Mouse (Mus musculus) E14TG2a.4 (cell line): ENCODE data around the gene Sugct.

Experiments
- H3K27me3 ChIP-seq: 2 replicates; pipeline ENCODE4 v1.6.1; 2014; ENCODE audit warnings: low read length, control low read depth; ENCODE audit not compliant: insufficient read depth
- H3K36me3 ChIP-seq: 2 replicates; pipeline ENCODE4 v1.6.1; 2014; ENCODE audit warnings: low read length, control low read depth; ENCODE audit not compliant: insufficient read depth
- H3K4me1 ChIP-seq: replicated peaks from 2 replicates; pipeline ENCODE4 v1.6.1; 2014; ENCODE audit warnings: low read depth, low read length, control low read depth
- H3K4me3 ChIP-seq: replicated peaks from 2 replicates; pipeline ENCODE4 v1.5.1; 2014; ENCODE audit warnings: mild to moderate bottlenecking, low read length
- H3K9me3 ChIP-seq: 2 replicates; pipeline ENCODE4 v1.6.1; 2014; ENCODE audit warnings: low read length, control low read depth
- CTCF ChIP-seq: conservative IDR thresholded peaks from 2 replicates; pipeline ENCODE4 v1.5.1; 2014; ENCODE audit warnings: low read length
- NANOG ChIP-seq: IDR thresholded peaks from 2 replicates; pipeline ENCODE4 v1.6.1; 2014; ENCODE audit warnings: borderline replicate concordance, low read length, mixed read lengths
- POU5F1 ChIP-seq: IDR thresholded peaks from 2 replicates; pipeline ENCODE4 v1.6.1; 2014; ENCODE audit warnings: low read length, borderline replicate concordance

Sugct gene

DNA sequence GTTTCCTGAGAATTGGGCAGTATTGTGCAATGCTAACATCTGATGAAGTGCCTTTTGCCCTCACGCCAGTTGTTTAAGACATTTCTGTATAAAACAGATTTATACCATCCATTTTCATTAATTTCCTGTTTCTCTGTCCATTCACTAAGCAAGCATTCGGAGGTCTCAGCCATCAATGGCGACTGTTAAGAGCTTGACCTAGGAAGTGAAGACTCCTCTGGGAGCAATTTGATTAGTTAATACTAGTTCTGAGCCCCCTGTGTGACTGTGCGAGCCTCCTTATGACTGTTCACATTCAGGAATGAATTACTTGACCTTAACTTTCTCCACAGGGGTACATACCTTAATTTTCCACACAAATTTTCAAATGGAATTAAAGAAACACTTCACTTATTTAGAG lies 743.3 kb downstream of the Sugct start:
- no peak for TF ChIP-seq NANOG
- TF ChIP-seq CTCF = no peak
- TF ChIP-seq POU5F1 = no peak
- Histone ChIP-seq H3K4me3 (no peak overlapping the region), H3K27me3 (no peaks in the 10 kb centered on the region), H3K4me1 (no peaks in the 10 kb centered on the region), H3K36me3 (no peaks in the 10 kb centered on the region), H3K9me3 (no peaks in the 10 kb centered on the region)

DNA sequence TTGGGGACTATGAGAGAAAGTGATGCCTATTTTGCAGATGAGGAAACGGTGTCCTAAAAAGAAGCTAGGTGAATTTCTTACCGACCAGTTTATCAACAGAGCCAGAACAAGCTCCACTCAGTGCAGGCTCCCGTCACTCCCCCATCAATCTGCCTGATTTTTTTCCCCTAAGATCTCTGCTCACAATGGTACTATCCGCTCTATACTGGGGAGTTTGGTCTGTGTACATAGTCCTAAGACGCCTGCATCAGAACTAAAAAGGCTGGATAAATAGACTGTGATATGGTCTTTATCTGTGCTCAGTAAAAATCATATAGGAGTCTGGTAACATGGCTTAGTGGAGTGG lies 755.9 kb downstream of the Sugct start:
- Histone ChIP-seq H3K9me3 (no peaks in the 10 kb centered on the region), H3K4me3 (no peak overlapping the region; the same call in 1 of the 2 replicates), H3K36me3 (no peaks in the 10 kb centered on the region), H3K27me3 (no peaks in the 10 kb centered on the region), H3K4me1 (no peaks in the 10 kb centered on the region)
- no peak for TF ChIP-seq NANOG
- TF ChIP-seq CTCF = no peak
- no peak for TF ChIP-seq POU5F1

- TF ChIP-seq NANOG (no peak), CTCF (no peak), POU5F1 (no peak)
- Histone ChIP-seq H3K36me3 (no peaks in the 10 kb centered on the region), H3K9me3 (no peaks in the 10 kb centered on the region), H3K27me3 (no peaks in the 10 kb centered on the region), H3K4me3 (no peak overlapping the region), H3K4me1 (no peaks in the 10 kb centered on the region)
These were observed 756.5 kb downstream of the Sugct start for GRCm38 (mm10) chr13:16938552-16939465.

- H3K36me3 ChIP-seq = no peaks in the 10 kb centered on the region
- no peaks in the 10 kb centered on the region for H3K9me3 ChIP-seq
- TF ChIP-seq NANOG = no peak
- TF ChIP-seq CTCF = no peak
- no peak for TF ChIP-seq POU5F1
- no peak overlapping the region for H3K4me3 ChIP-seq
- no peaks in the 10 kb centered on the region for H3K4me1 ChIP-seq
- H3K27me3 ChIP-seq = no peaks in the 10 kb centered on the region
These were observed 757.7 kb downstream of the Sugct start for GRCm38 (mm10) chr13:16937422-16938202.

DNA sequence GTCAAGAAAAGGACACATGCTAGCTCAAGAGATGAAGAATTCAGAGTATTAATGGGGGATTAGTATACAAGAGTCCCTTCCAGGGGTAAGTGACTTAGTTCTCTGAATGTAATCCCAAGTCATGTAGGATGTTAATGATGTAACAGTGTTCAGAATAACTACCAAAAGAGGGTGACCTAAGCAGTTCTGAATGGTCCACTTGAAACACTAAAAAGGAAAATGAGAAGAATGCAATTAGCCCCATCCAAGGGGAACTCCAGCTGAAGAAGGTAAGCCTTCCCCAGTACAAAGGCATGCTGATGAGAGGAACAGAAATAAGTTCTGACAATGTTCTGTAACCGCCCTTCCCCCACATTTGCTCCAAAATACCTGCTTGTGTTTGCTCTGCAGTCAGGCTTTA lies 760.3 kb downstream of the Sugct start:
- no peaks in the 10 kb centered on the region for H3K36me3 ChIP-seq
- TF ChIP-seq NANOG = no peak
- TF ChIP-seq POU5F1 = no peak
- no peak for TF ChIP-seq CTCF
- no peaks in the 10 kb centered on the region for H3K4me1 ChIP-seq
- H3K4me3 ChIP-seq = no peak overlapping the region
- H3K27me3 ChIP-seq = no peaks in the 10 kb centered on the region
- H3K9me3 ChIP-seq = no peaks in the 10 kb centered on the region

GRCm38 (mm10) chr13:16933600-16933999 lies 761.8 kb downstream of the Sugct start:
- Histone ChIP-seq H3K36me3 (no peaks in the 10 kb centered on the region), H3K27me3 (no peaks in the 10 kb centered on the region), H3K9me3 (no peaks in the 10 kb centered on the region), H3K4me3 (no peak overlapping the region), H3K4me1 (no peaks in the 10 kb centered on the region)
- TF ChIP-seq CTCF (no peak), NANOG (no peak), POU5F1 (no peak)

DNA sequence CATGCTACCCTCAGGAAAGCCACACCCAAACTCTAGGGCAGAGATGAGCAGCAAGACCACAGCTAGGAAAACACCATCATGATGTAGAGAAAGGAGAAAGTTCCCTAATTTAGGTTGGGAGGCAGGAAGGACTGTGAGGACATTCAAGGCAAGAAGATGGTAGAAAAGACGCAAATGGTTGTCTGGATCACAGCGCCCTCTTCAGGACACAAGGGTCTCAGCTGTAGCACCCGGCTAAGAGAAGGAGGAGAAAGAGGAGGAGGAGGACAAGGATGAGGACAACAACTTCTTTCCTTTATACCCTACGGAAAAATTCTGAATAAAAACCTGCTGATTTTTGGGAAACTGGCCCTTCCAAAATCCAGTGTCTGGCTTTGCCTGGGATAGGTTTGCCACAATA lies 774.0 kb downstream of the Sugct start:
- Histone ChIP-seq H3K27me3 (no peaks in the 10 kb centered on the region), H3K36me3 (no peaks in the 10 kb centered on the region), H3K4me3 (no peak overlapping the region), H3K4me1 (no peaks in the 10 kb centered on the region), H3K9me3 (no peaks in the 10 kb centered on the region)
- TF ChIP-seq NANOG (no peak), CTCF (peak; percentile 51), POU5F1 (no peak)

- H3K4me1 ChIP-seq = no peaks in the 10 kb centered on the region
- H3K27me3 ChIP-seq = no peaks in the 10 kb centered on the region
- no peak overlapping the region for H3K4me3 ChIP-seq
- TF ChIP-seq POU5F1 = no peak
- no peak for TF ChIP-seq CTCF
- TF ChIP-seq NANOG = no peak
- H3K36me3 ChIP-seq = no peaks in the 10 kb centered on the region
- no peaks in the 10 kb centered on the region for H3K9me3 ChIP-seq
These were observed 779.7 kb downstream of the Sugct start for GRCm38 (mm10) chr13:16915697-16916096.

DNA sequence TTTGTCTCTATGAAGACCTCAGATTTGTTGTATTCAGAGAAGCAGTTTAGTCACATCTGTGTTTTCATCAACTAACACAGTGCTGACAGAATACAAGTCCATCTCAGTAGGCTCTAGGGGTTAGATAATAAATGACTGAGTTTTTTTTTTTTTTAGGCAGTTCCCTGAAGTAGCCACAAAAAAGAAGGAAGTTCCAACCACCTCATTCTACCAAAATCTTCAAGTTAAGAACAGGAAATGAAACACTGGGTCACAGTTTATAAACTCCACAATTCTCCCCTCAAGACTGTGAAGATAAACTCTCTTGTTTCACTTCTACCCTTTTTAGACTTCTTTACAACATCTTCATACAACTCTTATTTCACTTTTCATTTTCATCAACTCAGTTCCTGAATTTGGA lies 783.1 kb downstream of the Sugct start:
- H3K9me3 ChIP-seq = no peaks in the 10 kb centered on the region
- no peak overlapping the region for H3K4me3 ChIP-seq
- no peaks in the 10 kb centered on the region for H3K27me3 ChIP-seq
- TF ChIP-seq POU5F1 (no peak), CTCF (no peak), NANOG (no peak)
- no peaks in the 10 kb centered on the region for H3K4me1 ChIP-seq
- no peaks in the 10 kb centered on the region for H3K36me3 ChIP-seq
